ENCODE assay signal across 9 mouse cellular contexts in the genomic region with DNA sequence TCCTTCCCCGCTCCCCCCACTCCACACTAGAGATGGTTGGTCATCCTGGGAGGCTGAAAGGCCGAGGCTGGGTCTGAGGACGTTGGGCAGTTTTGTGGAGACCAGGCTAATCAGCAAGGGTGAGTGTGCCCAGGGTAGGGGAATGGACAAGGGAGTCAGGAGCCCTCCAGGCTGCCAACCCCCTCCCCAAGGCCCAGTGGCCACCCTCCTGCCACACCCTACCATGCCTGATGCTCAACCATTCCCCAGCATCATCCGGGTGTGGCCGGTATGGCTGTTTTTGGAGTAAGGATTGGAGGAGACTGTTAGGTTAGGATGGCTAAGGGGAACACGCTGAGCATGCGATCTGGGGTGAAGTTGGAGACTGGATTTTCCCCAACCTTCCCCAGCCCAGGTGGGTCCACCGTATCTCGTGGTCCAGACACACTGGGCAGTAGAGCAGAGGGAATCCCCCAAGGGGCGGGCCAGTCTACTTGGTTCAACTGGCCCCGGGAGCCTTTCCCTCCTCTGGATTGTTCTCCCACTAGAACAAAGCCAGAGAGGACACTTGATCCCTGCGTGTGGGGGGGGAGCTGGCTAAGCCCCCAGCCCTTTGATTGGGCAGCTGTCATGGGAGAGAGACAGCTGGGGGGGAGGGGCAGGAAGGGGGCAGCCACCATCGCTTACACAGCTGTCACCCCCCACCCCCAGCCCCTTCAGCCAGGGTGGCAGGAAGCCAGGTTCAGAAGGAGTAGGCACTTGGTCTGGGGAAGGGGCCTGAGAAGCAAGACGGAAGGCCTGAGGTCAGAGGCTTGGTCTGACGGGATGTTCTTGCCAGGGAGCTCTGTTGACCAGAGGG. TPM values are rescaled to one million over a fixed set of nuclear protein-coding genes. Genes with fewer than 3 reads are reported as not detected.
A peak's percentile ranks its signal among the peaks of the same experiment; 100 is the strongest.
DNase-seq lines count a peak whose midpoint lies in the region; ATAC-seq lines count a peak whose summit lies in the region.
"Had no signal": no experiment of that assay in that cellular context is flagged by ENCODE, and none has a peak within 500 bp of the region (broad histone marks: within the 10 kb centered on the region; RNA-seq: fewer than 3 reads in every experiment).

No protein-coding gene starts in this region.

- intact Hi-C loops in left cerebral cortex, postnatal 4 days (cut with DNase I), result no loop called here

- 0 out of 2 replicates have a peak, but pooled peaks have one; percentile 1 for ATAC-seq in embryonic facial prominence, embryonic 11.5 days (replicated peaks; ENCODE audit: insufficient number of reproducible peaks, low FRiP score, low TSS enrichment, low read depth)
- ATAC-seq in hindbrain, embryonic 15.5 days (ENCODE audit: low FRiP score, low read depth), result 0 out of 2 replicates have a peak, but pooled peaks have one; percentile 1
- ATAC-seq in neural tube, embryonic 14.5 days (ENCODE audit: low read depth), result no peak
- ATAC-seq in inflammation-experienced regulatory T-cells, adult 6 months, result no peak
- ATAC-seq in frontal cortex, adult (ENCODE audit: low TSS enrichment), result no peak

- H3K27me3 ChIP-seq in embryonic facial prominence, embryonic 11.5 days (ENCODE audit: control insufficient read depth, insufficient read depth, low read length), result no peaks in the 10 kb centered on the region
- H3K27me3 ChIP-seq in hindbrain, embryonic 15.5 days, result no peaks in the 10 kb centered on the region
- no peaks in the 10 kb centered on the region for H3K27me3 ChIP-seq in neural tube, embryonic 14.5 days (ENCODE audit: control insufficient read depth, insufficient read depth, low read length)

- WGBS in embryonic facial prominence, embryonic 11.5 days, result 28% methylated on average over 13 of the region's 15 CpGs
- 23% methylated on average over 15 of the region's 15 CpGs for WGBS in hindbrain, embryonic 15.5 days
- WGBS in neural tube, embryonic 14.5 days, result 26% methylated on average over 15 of the region's 15 CpGs

- H3K4me1 ChIP-seq in embryonic facial prominence, embryonic 11.5 days (ENCODE audit: control insufficient read depth, insufficient read depth, low read length), result peaks cover 26% of the 10 kb centered on the region
- peaks cover 66% of the 10 kb centered on the region for H3K4me1 ChIP-seq in hindbrain, embryonic 15.5 days (replicated peaks)
- H3K4me1 ChIP-seq in neural tube, embryonic 14.5 days (ENCODE audit: control insufficient read depth, insufficient read depth, low read length), result peaks cover 45% of the 10 kb centered on the region

- peak; percentile 95 for DNase-seq in left cerebral cortex, postnatal 4 days
- no peak for DNase-seq in left cerebral cortex, adult 9 months (ENCODE audit: low spot score in 2 of 2)
- peak; percentile 73 for DNase-seq in embryonic facial prominence, embryonic 11.5 days (ENCODE audit: low spot score)
- no peak for DNase-seq in adrenal gland, postnatal 4 days (ENCODE audit: low spot score in 2 of 2)

- peak overlapping the region; percentile 96 for H3K4me2 ChIP-seq in embryonic facial prominence, embryonic 11.5 days (ENCODE audit: low read depth, low read length)
- H3K4me2 ChIP-seq in hindbrain, embryonic 15.5 days, result peak overlapping the region; percentile 91
- H3K4me2 ChIP-seq in neural tube, embryonic 14.5 days (ENCODE audit: low read depth, low read length), result peak overlapping the region; percentile 91

- H3K27ac ChIP-seq in embryonic facial prominence, embryonic 11.5 days (replicated peaks; ENCODE audit: low read depth, low read length), result peak overlapping the region; percentile 93
- peak overlapping the region; percentile 91 for H3K27ac ChIP-seq in hindbrain, embryonic 15.5 days (replicated peaks)
- H3K27ac ChIP-seq in neural tube, embryonic 14.5 days (ENCODE audit: low read depth, low read length), result peak overlapping the region; percentile 7

- no peaks in the 10 kb centered on the region for H3K9me3 ChIP-seq in embryonic facial prominence, embryonic 11.5 days (replicated peaks; ENCODE audit: control insufficient read depth, low read length)
- no peaks in the 10 kb centered on the region for H3K9me3 ChIP-seq in hindbrain, embryonic 15.5 days
- no peaks in the 10 kb centered on the region for H3K9me3 ChIP-seq in neural tube, embryonic 14.5 days (ENCODE audit: control insufficient read depth, low read length)

- peak overlapping the region; percentile 84 for H3K4me3 ChIP-seq in embryonic facial prominence, embryonic 11.5 days (ENCODE audit: low read depth, low read length)
- H3K4me3 ChIP-seq in hindbrain, embryonic 15.5 days, result peak overlapping the region; percentile 76
- H3K4me3 ChIP-seq in neural tube, embryonic 14.5 days (ENCODE audit: low read depth, low read length), result peak overlapping the region; percentile 23

- peaks cover 3% of the 10 kb centered on the region; the same call in 1 of the 2 replicates for H3K36me3 ChIP-seq in embryonic facial prominence, embryonic 11.5 days (replicated peaks; ENCODE audit: control insufficient read depth, insufficient read depth, low read depth, low read length)
- peaks cover 8% of the 10 kb centered on the region for H3K36me3 ChIP-seq in hindbrain, embryonic 15.5 days
- H3K36me3 ChIP-seq in neural tube, embryonic 14.5 days (ENCODE audit: control insufficient read depth, insufficient read depth, low read length), result peaks cover 14% of the 10 kb centered on the region

- H3K9ac ChIP-seq in embryonic facial prominence, embryonic 11.5 days (replicated peaks; ENCODE audit: low read length), result peak overlapping the region; percentile 83
- H3K9ac ChIP-seq in hindbrain, embryonic 15.5 days, result peak overlapping the region; percentile 80
- H3K9ac ChIP-seq in neural tube, embryonic 14.5 days (replicated peaks; ENCODE audit: low read depth, low read length), result peak overlapping the region; percentile 92

RNA-seq across cellular contexts. Expression of a gene that starts 3.5 kb away (rescaled TPM):
- 100 to 1,000 TPM; 409 to 418 TPM for total RNA-seq in left cerebral cortex, postnatal 4 days (2021)
- polyA plus RNA-seq in embryonic facial prominence, embryonic 11.5 days (2014; fragmentation: Nextera tagmentation; extraction: Ambion mirVana), result 165 and 189 TPM in 2 replicates
- 246 and 264 TPM in 2 replicates for polyA plus RNA-seq in hindbrain, embryonic 15.5 days (2015; fragmentation: Nextera tagmentation; extraction: Ambion mirVana)
- 166 and 182 TPM in 2 replicates for polyA plus RNA-seq in neural tube, embryonic 14.5 days (2014; fragmentation: Nextera tagmentation; extraction: Ambion mirVana)
- 10 to 100 TPM; 59.5 to 63.8 TPM for total RNA-seq in adrenal gland, postnatal 4 days (2021)
- 1 to 10 TPM; 4.1 to 5.0 (median 4.4) TPM for polyA plus RNA-seq in inflammation-experienced regulatory T-cells, adult 6 months (2017; shearing (Covaris generic))

RNA-seq across cellular contexts. Expression of a gene that starts 9.1 kb away (rescaled TPM):
- total RNA-seq in left cerebral cortex, postnatal 4 days (2021), result 10 to 100 TPM; 70.1 to 71.4 TPM
- 41.9 and 43.5 TPM in 2 replicates for polyA plus RNA-seq in embryonic facial prominence, embryonic 11.5 days (2014; fragmentation: Nextera tagmentation; extraction: Ambion mirVana)
- 77.0 and 80.7 TPM in 2 replicates for polyA plus RNA-seq in hindbrain, embryonic 15.5 days (2015; fragmentation: Nextera tagmentation; extraction: Ambion mirVana)
- polyA plus RNA-seq in neural tube, embryonic 14.5 days (2014; fragmentation: Nextera tagmentation; extraction: Ambion mirVana), result 59.5 and 66.9 TPM in 2 replicates
- total RNA-seq in adrenal gland, postnatal 4 days (2021), result 10 to 100 TPM; 29.8 to 30.2 TPM
- 10 to 100 TPM in 2 of 3 experiments, 1 to 10 TPM in 1; 8.1 to 14.9 (median 14.4) TPM for polyA plus RNA-seq in inflammation-experienced regulatory T-cells, adult 6 months (2017; shearing (Covaris generic))

RNA-seq across cellular contexts. Expression of a gene that starts 9.2 kb away (rescaled TPM):
- total RNA-seq in left cerebral cortex, postnatal 4 days (2021), result 1 to 10 TPM in 1 of 2 experiments, under 1 TPM in 1; 0.94 to 1.3 TPM
- polyA plus RNA-seq in embryonic facial prominence, embryonic 11.5 days (2014; fragmentation: Nextera tagmentation; extraction: Ambion mirVana), result 0.10 and 0.31 TPM in 2 replicates
- 1.4 TPM in 2 replicates for polyA plus RNA-seq in hindbrain, embryonic 15.5 days (2015; fragmentation: Nextera tagmentation; extraction: Ambion mirVana)
- polyA plus RNA-seq in neural tube, embryonic 14.5 days (2014; fragmentation: Nextera tagmentation; extraction: Ambion mirVana), result 1.5 and 1.7 TPM in 2 replicates
- total RNA-seq in adrenal gland, postnatal 4 days (2021), result under 1 TPM; 0.40 to 0.67 TPM
- polyA plus RNA-seq in inflammation-experienced regulatory T-cells, adult 6 months (2017; shearing (Covaris generic)), result not detected
- total RNA-seq: liver, adult 2 months had no signal
- polyA plus RNA-seq: liver, adult 2 months had no signal

RNA-seq across cellular contexts. Expression of a gene that starts 9.3 kb away (rescaled TPM):
- total RNA-seq in left cerebral cortex, postnatal 4 days (2021), result 10 to 100 TPM; 13.3 to 13.8 TPM
- polyA plus RNA-seq in embryonic facial prominence, embryonic 11.5 days (2014; fragmentation: Nextera tagmentation; extraction: Ambion mirVana), result 4.9 and 8.8 TPM in 2 replicates
- polyA plus RNA-seq in hindbrain, embryonic 15.5 days (2015; fragmentation: Nextera tagmentation; extraction: Ambion mirVana), result 9.2 and 11.3 TPM in 2 replicates
- 8.6 TPM in 2 replicates for polyA plus RNA-seq in neural tube, embryonic 14.5 days (2014; fragmentation: Nextera tagmentation; extraction: Ambion mirVana)
- total RNA-seq in adrenal gland, postnatal 4 days (2021), result 10 to 100 TPM; 43.5 to 44.1 TPM
- 10 to 100 TPM in 2 of 3 experiments, 1 to 10 TPM in 1; 6.3 to 17.6 (median 12.6) TPM for polyA plus RNA-seq in inflammation-experienced regulatory T-cells, adult 6 months (2017; shearing (Covaris generic))

RNA-seq across cellular contexts. Expression of a gene that starts 18.4 kb away (rescaled TPM):
- total RNA-seq in left cerebral cortex, postnatal 4 days (2021), result 10 to 100 TPM; 14.3 to 19.0 TPM
- polyA plus RNA-seq in embryonic facial prominence, embryonic 11.5 days (2014; fragmentation: Nextera tagmentation; extraction: Ambion mirVana), result 36.9 and 41.2 TPM in 2 replicates
- polyA plus RNA-seq in hindbrain, embryonic 15.5 days (2015; fragmentation: Nextera tagmentation; extraction: Ambion mirVana), result 22.9 and 24.9 TPM in 2 replicates
- 20.3 and 22.5 TPM in 2 replicates for polyA plus RNA-seq in neural tube, embryonic 14.5 days (2014; fragmentation: Nextera tagmentation; extraction: Ambion mirVana)
- 10 to 100 TPM; 23.1 to 23.4 TPM for total RNA-seq in adrenal gland, postnatal 4 days (2021)
- 10 to 100 TPM in 1 of 3 experiments, 1 to 10 TPM in 2; 8.9 to 14.6 (median 9.4) TPM for polyA plus RNA-seq in inflammation-experienced regulatory T-cells, adult 6 months (2017; shearing (Covaris generic))

Comparison
In these comparisons a context has a peak if more than half of its experiments do, and no peak if none do; other contexts are left out.
1. DNase-seq: peak in left cerebral cortex, postnatal 4 days (single experiment) and embryonic facial prominence, embryonic 11.5 days (single experiment); none in left cerebral cortex, adult 9 months (0 of 2) and adrenal gland, postnatal 4 days (0 of 2).
2. ATAC-seq: peak in embryonic facial prominence, embryonic 11.5 days (single experiment) and hindbrain, embryonic 15.5 days (single experiment); none in neural tube, embryonic 14.5 days (single experiment), inflammation-experienced regulatory T-cells, adult 6 months (single experiment) and frontal cortex, adult (single experiment).
3. H3K27ac ChIP-seq: peak in every context shown above with its lines; median percentile 93 in embryonic facial prominence, embryonic 11.5 days; 91 in hindbrain, embryonic 15.5 days; 7 in neural tube, embryonic 14.5 days.
4. H3K4me3 ChIP-seq: peak in every context shown above with its lines; median percentile 84 in embryonic facial prominence, embryonic 11.5 days; 76 in hindbrain, embryonic 15.5 days; 23 in neural tube, embryonic 14.5 days.
5. RNA of a gene that starts 3.5 kb away (polyA plus RNA-seq): 246 to 264 TPM in hindbrain, embryonic 15.5 days, 166 to 182 TPM in neural tube, embryonic 14.5 days and 165 to 189 TPM in embryonic facial prominence, embryonic 11.5 days; 4.1 to 5.0 TPM in inflammation-experienced regulatory T-cells, adult 6 months; every median in the first group is over 10 times any median in the second.
6. Peak in every context shown above with its lines, with median percentiles within 50 percentile points of each other: H3K4me2 ChIP-seq and H3K9ac ChIP-seq.